Mouse (Mus musculus) MEL (cell line): ENCODE data around the gene Catsperz. TPM values are rescaled to one million over a fixed set of nuclear protein-coding genes. Genes with fewer than 3 reads are reported as not detected.

Experiments used
- DNase-seq: peaks from one replicate; pipeline ENCODE4 v3.0.0; 2011; ENCODE audit warnings: low read depth, low spot score
- H3K27ac ChIP-seq: 2 replicates; pipeline ENCODE4 v1.5.1; 2012; ENCODE audit warnings: low read depth, mild to moderate bottlenecking, control low read depth, low read length, moderate library complexity; ENCODE audit not compliant: control insufficient read depth
- H3K27me3 ChIP-seq, 2 experiments: fragments of 150-350 bp in 1 of 2; sonication (generic) in 1 of 2; 2 replicates each; pipeline ENCODE4 v1.6.1; 2012; ENCODE audit warnings: low read length in 2 of 2, mild to moderate bottlenecking in 2 of 2, improper control_type of control experiment in 1 of 2, moderate library complexity in 1 of 2; ENCODE audit not compliant: insufficient read depth in 2 of 2, control insufficient read depth in 1 of 2
- H3K36me3 ChIP-seq, 2 experiments: 2 replicates each; pipeline ENCODE4 v1.6.1; 2012 to 2014; ENCODE audit warnings: low read length in 2 of 2, improper control_type of control experiment in 1 of 2, inconsistent platforms in 1 of 2, mild to moderate bottlenecking in 1 of 2; ENCODE audit not compliant: insufficient read depth in 2 of 2, control insufficient read depth in 1 of 2
- H3K4me1 ChIP-seq, 2 experiments: fragments of 150-350 bp in 1 of 2; sonication (generic) in 1 of 2; 2 replicates each; pipeline ENCODE4 v1.6.1; 2012; ENCODE audit warnings: low read length in 2 of 2, improper control_type of control experiment in 1 of 2, mild to moderate bottlenecking in 1 of 2; ENCODE audit not compliant: insufficient read depth in 2 of 2, control insufficient read depth in 1 of 2
- H3K4me3 ChIP-seq, 2 experiments: fragments of 150-350 bp in 1 of 2; sonication (generic) in 1 of 2; 2 replicates each; pipeline ENCODE4 v1.5.1; 2012; ENCODE audit warnings: low read depth in 2 of 2, low read length in 2 of 2, mild to moderate bottlenecking in 2 of 2, moderate library complexity in 2 of 2, control low read depth in 1 of 2, improper control_type of control experiment in 1 of 2; ENCODE audit not compliant: control insufficient read depth in 1 of 2, insufficient read depth in 1 of 2
- H3K79me2 ChIP-seq: 2 replicates; pipeline ENCODE4 v1.6.1; 2012; ENCODE audit warnings: mild to moderate bottlenecking, low read length, moderate library complexity; ENCODE audit not compliant: control insufficient read depth, poor library complexity, insufficient read depth
- H3K9ac ChIP-seq: 2 replicates; pipeline ENCODE4 v1.6.1; 2012; ENCODE audit warnings: low read depth, mild to moderate bottlenecking, control low read depth, low read length, moderate library complexity; ENCODE audit not compliant: control insufficient read depth, poor library complexity, severe bottlenecking
- H3K9me3 ChIP-seq: fragments of 150-350 bp; sonication (generic); replicated peaks from 2 replicates; pipeline ENCODE4 v1.6.1; 2012; ENCODE audit warnings: mild to moderate bottlenecking, low read length, improper control_type of control experiment, moderate library complexity; ENCODE audit not compliant: insufficient read depth
- CHD2 ChIP-seq: IDR thresholded peaks from 2 replicates; pipeline ENCODE4 v1.6.1; 2011; ENCODE audit warnings: low read length, improper control_type of control experiment
- CTCF ChIP-seq, 3 experiments: IDR thresholded peaks in 2 of 3; conservative IDR thresholded peaks in 1 of 3; 2 replicates each; pipeline ENCODE4 v1.5.1; 2011 to 2012; ENCODE audit warnings: low read length in 3 of 3, low read depth in 2 of 3, mild to moderate bottlenecking in 2 of 3, improper control_type of control experiment in 1 of 3, inconsistent platforms in 1 of 3, mixed read lengths in 1 of 3, moderate library complexity in 1 of 3; ENCODE audit not compliant: control insufficient read depth in 1 of 3, insufficient read depth in 1 of 3, poor library complexity in 1 of 3, severe bottlenecking in 1 of 3
- HCFC1 ChIP-seq: IDR thresholded peaks from 2 replicates; pipeline ENCODE4 v1.6.1; 2012; ENCODE audit warnings: low read depth, mild to moderate bottlenecking, inconsistent platforms, low read length, improper control_type of control experiment, moderate library complexity
- MAFK ChIP-seq: IDR thresholded peaks from 2 replicates; pipeline ENCODE4 v1.6.1; 2011; ENCODE audit warnings: low read depth, mild to moderate bottlenecking, low read length, improper control_type of control experiment, borderline replicate concordance
- MAX ChIP-seq: IDR thresholded peaks from 2 replicates; pipeline ENCODE4 v1.6.1; 2011; ENCODE audit warnings: low read length, improper control_type of control experiment
- MEF2A ChIP-seq: IDR thresholded peaks from 2 replicates; pipeline ENCODE4 v1.6.1; 2014; ENCODE audit warnings: low read depth, mild to moderate bottlenecking, inconsistent platforms, low read length, improper control_type of control experiment; ENCODE audit not compliant: poor library complexity, insufficient replicate concordance, severe bottlenecking; ENCODE audit errors: extremely low read depth
- NELFE ChIP-seq: IDR thresholded peaks from 2 replicates; pipeline ENCODE4 v1.6.1; 2011; ENCODE audit warnings: low read depth, low read length, improper control_type of control experiment
- POLR2AphosphoS2 ChIP-seq: IDR thresholded peaks from 2 replicates; pipeline ENCODE4 v1.6.1; 2011; ENCODE audit warnings: low read length, improper control_type of control experiment
- POLR2AphosphoS5 ChIP-seq: IDR thresholded peaks from 2 replicates; pipeline ENCODE4 v1.6.1; 2012; ENCODE audit warnings: low read depth, borderline replicate concordance, mild to moderate bottlenecking, inconsistent platforms, low read length, moderate library complexity, mixed read lengths
- RAD21 ChIP-seq: IDR thresholded peaks from 2 replicates; pipeline ENCODE4 v1.6.1; 2011; ENCODE audit warnings: mild to moderate bottlenecking, low read depth, low read length, improper control_type of control experiment
- RCOR1 ChIP-seq: IDR thresholded peaks from 2 replicates; pipeline ENCODE4 v1.6.1; 2012; ENCODE audit warnings: low read depth, mild to moderate bottlenecking, inconsistent platforms, low read length, improper control_type of control experiment
- SIN3A ChIP-seq: IDR thresholded peaks from 2 replicates; pipeline ENCODE4 v1.6.1; 2012; ENCODE audit warnings: low read length, improper control_type of control experiment, inconsistent platforms
- SMC3 ChIP-seq: IDR thresholded peaks from 2 replicates; pipeline ENCODE4 v1.6.1; 2011; ENCODE audit warnings: low read depth, low read length, improper control_type of control experiment
- TAL1 ChIP-seq: IDR thresholded peaks from 2 replicates; pipeline ENCODE4 v1.6.1; 2012; ENCODE audit warnings: mild to moderate bottlenecking, inconsistent platforms, low read length, moderate library complexity, mixed read lengths
- TCF12 ChIP-seq: IDR thresholded peaks from 2 replicates; pipeline ENCODE4 v1.6.1; 2014; ENCODE audit warnings: low read depth, mild to moderate bottlenecking, inconsistent platforms, low read length, improper control_type of control experiment, moderate library complexity
- USF2 ChIP-seq, 2 experiments: IDR thresholded peaks; 2 replicates each; pipeline ENCODE4 v1.6.1; 2011 to 2012; ENCODE audit warnings: improper control_type of control experiment in 2 of 2, low read length in 2 of 2, borderline replicate concordance in 1 of 2, inconsistent platforms in 1 of 2, low read depth in 1 of 2, mild to moderate bottlenecking in 1 of 2; ENCODE audit not compliant: insufficient read depth in 1 of 2
- ZC3H11A ChIP-seq: IDR thresholded peaks from 2 replicates; pipeline ENCODE4 v1.6.1; 2012; ENCODE audit warnings: low read depth, mild to moderate bottlenecking, inconsistent platforms, low read length, improper control_type of control experiment
- ZKSCAN1 ChIP-seq: IDR thresholded peaks from 2 replicates; pipeline ENCODE4 v1.6.1; 2012; ENCODE audit warnings: low read depth, mild to moderate bottlenecking, inconsistent platforms, low read length, improper control_type of control experiment, moderate library complexity
- ZMIZ1 ChIP-seq: IDR thresholded peaks from 2 replicates; pipeline ENCODE4 v1.6.1; 2012; ENCODE audit warnings: low read depth, mild to moderate bottlenecking, inconsistent platforms, low read length, improper control_type of control experiment, moderate library complexity
- polyA plus RNA-seq, 2 experiments: library from polyadenylated mRNA; stranded (reverse) in 1 of 2; unstranded in 1 of 2; fragments of >175 nt in 1 of 2; fragments of >200 nt in 1 of 2; gene quantifications; 2 replicates each; pipeline versions ENCODE4 v1.2.1 to v1.2.4; 2012; ENCODE audit warnings: low replicate concordance in 2 of 2, low read depth in 1 of 2; ENCODE audit not compliant: insufficient read length in 2 of 2, insufficient read depth in 1 of 2, missing spikeins in 1 of 2
- total RNA-seq: library from RNA; depleted of rRNA; stranded (reverse); fragments of 300-350 nt; gene quantifications from 2 replicates; pipeline ENCODE4 v1.2.3, GENCODE M21; 2012

Gene Catsperz
- total and polyA plus RNA-seq, 3 experiments: 0.65 to 2.4 TPM; not detected in 1

DNA sequence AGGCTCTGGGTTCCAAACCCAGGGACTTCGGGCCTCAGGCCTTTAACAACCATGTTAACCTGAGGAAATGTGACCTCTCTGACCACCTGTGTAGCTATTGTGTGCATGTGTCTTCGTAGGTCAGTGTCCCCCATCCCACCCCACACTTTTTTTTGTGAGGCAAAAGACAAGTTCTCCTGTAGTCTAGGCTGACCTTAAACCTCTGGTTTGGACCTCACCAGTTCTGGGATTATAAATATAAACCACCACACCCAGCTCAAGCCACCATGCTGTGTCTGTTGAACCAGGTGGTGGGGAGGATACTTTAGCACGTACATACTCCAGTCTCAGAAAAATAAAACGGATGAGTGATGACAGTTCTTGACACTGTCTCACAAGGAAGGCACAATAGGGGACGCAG is 24.8 kb upstream of the Catsperz start:
- no peaks in the 10 kb centered on the region for H3K9me3 ChIP-seq
- DNase-seq: no peak
- no peak overlapping the region; the same call in 1 of the 2 replicates for H3K9ac ChIP-seq
- TF ChIP-seq HCFC1: no peak
- TF ChIP-seq MAX: 0 out of 2 replicates have a peak, but pooled peaks have one; percentile 26
- TF ChIP-seq ZC3H11A: no peak
- 0 out of 4 replicates have a peak, but pooled peaks cover 0 to 6% of the 10 kb centered on the region in 2 experiments for H3K4me1 ChIP-seq
- no peaks in the 10 kb centered on the region for H3K27me3 ChIP-seq
- peaks cover 1% of the 10 kb centered on the region; the same call in 1 of the 2 replicates for H3K79me2 ChIP-seq
- no peak overlapping the region; a peak in 1 of 4 replicates for H3K4me3 ChIP-seq
- H3K27ac ChIP-seq: no peak overlapping the region
- peaks cover 0 to 6% of the 10 kb centered on the region in 2 experiments; a peak in 1 of 4 replicates for H3K36me3 ChIP-seq

GRCm38 (mm10) chr19:6949532-6949931 is 24.4 kb upstream of the Catsperz start:
- peaks cover 0 to 6% of the 10 kb centered on the region in 2 experiments; a peak in 1 of 4 replicates for H3K36me3 ChIP-seq
- 0 out of 4 replicates have a peak, but pooled peaks cover 0 to 6% of the 10 kb centered on the region in 2 experiments for H3K4me1 ChIP-seq
- H3K79me2 ChIP-seq: peaks cover 1% of the 10 kb centered on the region; the same call in 1 of the 2 replicates
- H3K27ac ChIP-seq: no peak overlapping the region
- no peak overlapping the region for H3K9ac ChIP-seq
- no peak overlapping the region for H3K4me3 ChIP-seq
- H3K27me3 ChIP-seq: no peaks in the 10 kb centered on the region
- DNase-seq: no peak
- no peaks in the 10 kb centered on the region for H3K9me3 ChIP-seq
- no peak for TF ChIP-seq USF2 (IDR thresholded peaks at IDR 0.05; ENCODE audit: borderline replicate concordance in 1 of 2, insufficient read depth in 1 of 2, low read depth in 1 of 2, low read length in 2 of 2)
- no peak for TF ChIP-seq RAD21
- no peak for TF ChIP-seq MAFK
- no peak for TF ChIP-seq CTCF (IDR thresholded peaks at IDR 0.05 in 2 of 3, conservative IDR thresholded peaks at IDR 0.05 in 1 of 3; ENCODE audit: control insufficient read depth in 1 of 3, insufficient read depth in 1 of 3, low read depth in 2 of 3, low read length in 3 of 3, poor library complexity in 1 of 3, severe bottlenecking in 1 of 3)
- TF ChIP-seq NELFE: no peak
- TF ChIP-seq POLR2AphosphoS2: no peak
- TF ChIP-seq SMC3: no peak
- no peak for TF ChIP-seq POLR2AphosphoS5
- TF ChIP-seq MEF2A: no peak
- no peak for TF ChIP-seq ZKSCAN1
- no peak for TF ChIP-seq TCF12
- TF ChIP-seq SIN3A: no peak
- TF ChIP-seq RCOR1: no peak
- no peak for TF ChIP-seq HCFC1
- TF ChIP-seq CHD2: no peak
- no peak for TF ChIP-seq ZMIZ1
- TF ChIP-seq TAL1: no peak
